Mouse (Mus musculus) hematopoietic stem cell, adult 5-6 weeks (primary cell): ENCODE data around the gene Tbc1d4. TPM values are rescaled to one million over a fixed set of nuclear protein-coding genes. Genes with fewer than 3 reads are reported as not detected.

ENCODE experiments used
- ATAC-seq, 2 experiments: fragments of 125-278 bp in 1 of 2; replicated peaks in 1 of 2; 2 replicates each; pipeline ENCODE4 v1.8.0; 2016 to 2017; ENCODE audit warnings: inconsistent platforms in 2 of 2, mild to moderate bottlenecking in 2 of 2, moderate number of reproducible peaks in 2 of 2, low read depth in 1 of 2, moderate TSS enrichment in 1 of 2; ENCODE audit not compliant: low FRiP score in 2 of 2, poor library complexity in 2 of 2, severe bottlenecking in 2 of 2, insufficient read depth in 1 of 2, low TSS enrichment in 1 of 2
- total RNA-seq: library from RNA; stranded (forward); fragments of 172-1452, 232-1000 nt; gene quantifications from 2 replicates; pipeline ENCODE4 v1.2.3, GENCODE M21; 2017

The Tbc1d4 gene
- total RNA-seq, 1 experiment from 2014 or later = 23.2 TPM

DNA sequence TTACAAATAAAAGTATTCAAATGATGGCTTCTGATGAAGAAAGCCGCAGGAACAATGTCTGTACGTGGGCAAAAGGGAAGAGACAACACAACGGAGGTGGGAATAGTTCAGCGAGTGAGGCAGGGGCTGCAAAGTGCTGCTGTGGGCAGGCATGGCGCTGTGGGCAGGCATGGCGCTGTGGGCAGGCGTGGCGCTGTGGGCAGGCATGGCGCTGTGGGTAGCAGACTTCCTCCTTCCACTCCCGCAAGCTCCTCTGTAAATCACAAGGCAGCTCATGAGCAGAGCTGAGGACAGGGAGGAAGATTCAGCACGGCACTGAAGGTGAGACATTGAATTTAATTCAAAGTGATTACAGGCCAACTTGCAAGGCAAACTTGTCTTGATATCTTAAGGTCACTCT lies 93.0 kb downstream of the Tbc1d4 start:
- peak in 1 of 2 experiments; percentile 27; a peak in 1 of 4 replicates for ATAC-seq

DNA sequence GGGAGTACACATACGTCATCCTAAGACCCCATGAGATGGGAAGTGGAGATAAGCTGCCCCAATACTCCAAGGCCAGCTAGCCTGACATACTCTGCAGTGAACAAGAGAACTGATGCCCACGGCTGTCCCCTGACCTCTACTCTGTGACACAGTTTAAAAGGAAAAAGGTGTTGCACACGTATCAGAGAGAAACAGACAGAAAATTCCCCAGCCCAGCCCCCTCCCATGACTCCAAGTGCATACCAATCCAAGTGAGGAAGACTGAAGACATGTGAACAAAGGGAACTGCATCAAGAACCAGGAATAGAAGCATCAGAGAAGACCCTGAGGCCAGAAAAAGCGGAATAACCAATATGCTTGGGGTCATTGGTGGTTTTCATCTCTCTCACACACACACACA lies 93.7 kb downstream of the Tbc1d4 start:
- ATAC-seq = no peak

DNA sequence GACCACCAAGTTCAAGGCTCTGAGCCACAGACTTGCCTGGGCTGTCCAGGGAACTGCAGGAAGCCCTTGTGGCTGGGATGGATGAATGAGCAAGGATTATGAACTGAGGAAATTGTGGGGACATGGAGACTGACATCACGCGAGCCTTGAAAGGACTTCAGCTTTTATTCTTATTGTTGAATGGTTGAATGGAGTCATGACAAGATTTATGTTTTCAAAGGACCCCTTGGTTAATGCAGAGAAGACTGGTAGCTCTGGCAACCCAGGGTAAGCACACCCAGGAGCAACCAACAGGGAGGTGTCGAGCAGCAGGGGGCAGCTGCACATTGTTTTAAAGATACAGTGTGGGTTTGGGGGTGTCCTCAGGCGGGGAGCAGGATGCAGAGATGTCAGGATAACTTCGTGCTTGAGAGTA lies 94.4 kb downstream of the Tbc1d4 start:
- no peak for ATAC-seq

DNA sequence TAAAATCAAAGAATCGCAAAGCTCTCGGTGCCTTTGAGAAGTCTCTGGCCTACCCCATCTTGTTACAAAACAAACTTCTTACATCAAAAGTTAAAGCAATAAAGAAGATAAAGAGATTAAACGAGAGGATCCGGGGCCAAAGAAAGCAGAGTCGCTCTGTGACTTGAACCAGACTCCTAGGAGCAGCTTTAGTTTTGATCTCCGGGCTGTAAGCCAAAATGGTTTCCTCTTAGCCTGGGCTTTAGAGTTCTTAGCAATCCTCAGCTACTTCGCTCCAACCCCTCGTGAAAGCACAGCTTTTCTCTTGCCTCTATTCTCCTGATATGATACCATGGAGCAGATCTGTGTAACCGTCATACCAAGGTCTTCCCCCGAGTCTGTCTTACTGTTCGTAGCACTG lies 95.8 kb downstream of the Tbc1d4 start:
- no peak for ATAC-seq

DNA sequence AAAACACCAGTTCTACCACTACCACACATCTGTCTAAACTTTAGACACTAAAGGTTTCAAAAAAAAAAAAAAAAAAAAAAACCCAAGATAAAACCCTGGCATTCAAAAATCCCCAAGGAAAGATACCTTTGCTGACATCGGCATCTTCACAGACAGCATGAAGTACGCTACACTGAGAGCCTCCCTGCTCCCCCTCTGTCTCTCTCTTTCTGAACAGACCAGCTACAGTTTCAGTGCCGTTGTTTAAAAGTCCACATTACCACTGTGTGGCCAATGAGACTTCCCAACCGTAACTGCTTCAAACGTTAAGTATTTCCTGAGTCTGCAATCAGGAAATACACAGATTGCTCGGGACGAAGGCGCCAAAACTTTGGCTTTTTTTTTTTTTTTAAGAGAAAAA lies 97.6 kb downstream of the Tbc1d4 start:
- ATAC-seq = no peak

DNA sequence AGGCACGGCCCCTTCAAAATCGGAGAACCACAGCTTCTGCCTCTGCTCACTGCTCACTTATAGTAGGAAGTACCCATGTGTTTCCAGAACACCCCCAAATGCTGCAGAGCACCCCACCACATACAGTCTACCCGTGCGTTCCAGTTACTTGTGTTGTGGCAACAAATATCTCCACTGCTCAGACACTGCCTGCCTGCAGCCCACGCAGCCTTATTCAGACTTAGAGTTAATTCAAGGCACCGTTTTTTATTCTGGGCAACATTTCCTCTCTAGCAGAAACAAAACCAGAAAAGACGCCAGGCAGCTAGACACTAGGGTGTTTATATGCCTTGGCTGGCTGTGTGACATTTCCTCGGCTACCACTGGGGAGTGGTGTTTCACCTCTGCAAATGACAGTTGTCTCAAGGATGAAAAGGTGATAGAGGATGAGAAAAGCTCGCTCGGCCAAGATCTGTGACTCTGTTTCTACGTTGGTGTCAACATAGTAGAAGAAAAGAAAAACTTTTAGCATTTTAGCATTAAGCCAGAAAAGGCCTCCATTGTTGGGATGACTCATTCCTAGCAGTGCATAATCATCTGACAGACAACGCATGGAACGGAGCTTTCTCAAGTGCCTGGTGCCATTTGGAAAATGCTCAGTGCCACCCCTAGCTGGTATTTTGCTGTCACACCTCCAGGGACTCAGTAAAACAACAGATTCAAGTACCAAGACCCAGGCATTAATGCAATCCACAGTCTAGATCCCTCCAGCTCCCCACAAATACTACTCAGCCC lies 98.3 kb downstream of the Tbc1d4 start:
- peak; percentile 54 to 60; a peak in 3 of 4 replicates for ATAC-seq

DNA sequence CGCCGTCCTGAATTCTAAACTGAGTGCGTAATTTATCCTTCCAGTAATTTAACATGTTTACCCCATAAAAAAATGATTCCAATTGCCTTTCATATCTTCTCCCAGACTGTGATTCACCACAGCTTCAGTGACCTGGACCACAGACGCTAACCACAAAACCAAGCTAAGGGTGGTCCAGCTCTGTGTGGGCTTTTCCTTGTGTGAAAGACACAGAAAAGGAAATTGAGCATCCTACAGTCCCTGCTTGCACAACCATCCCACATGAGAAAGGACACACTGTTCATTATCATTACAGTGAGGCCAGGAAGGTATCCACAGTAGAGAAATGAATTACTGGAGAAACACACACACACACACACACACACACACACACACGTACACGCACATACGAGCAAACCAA lies 99.2 kb downstream of the Tbc1d4 start:
- ATAC-seq = no peak

DNA sequence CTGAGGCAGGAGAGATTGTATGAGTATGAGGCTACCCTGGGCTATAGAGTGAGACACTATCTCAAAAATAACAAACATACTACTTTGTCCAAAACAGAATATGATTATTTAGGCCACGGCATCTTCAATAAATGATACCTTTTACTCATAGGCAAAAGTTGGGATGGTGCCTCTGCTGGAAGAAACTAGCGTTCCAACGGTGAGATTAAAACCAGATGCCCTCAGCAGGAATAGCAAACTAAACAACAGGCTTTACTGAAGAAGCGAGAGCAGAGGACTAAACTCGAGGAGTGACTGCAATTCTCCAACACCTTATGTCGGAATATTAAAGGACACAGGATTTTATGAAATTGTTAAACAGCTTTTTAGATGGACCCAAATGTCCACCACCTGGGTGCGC lies 101.0 kb downstream of the Tbc1d4 start:
- ATAC-seq = no peak

DNA sequence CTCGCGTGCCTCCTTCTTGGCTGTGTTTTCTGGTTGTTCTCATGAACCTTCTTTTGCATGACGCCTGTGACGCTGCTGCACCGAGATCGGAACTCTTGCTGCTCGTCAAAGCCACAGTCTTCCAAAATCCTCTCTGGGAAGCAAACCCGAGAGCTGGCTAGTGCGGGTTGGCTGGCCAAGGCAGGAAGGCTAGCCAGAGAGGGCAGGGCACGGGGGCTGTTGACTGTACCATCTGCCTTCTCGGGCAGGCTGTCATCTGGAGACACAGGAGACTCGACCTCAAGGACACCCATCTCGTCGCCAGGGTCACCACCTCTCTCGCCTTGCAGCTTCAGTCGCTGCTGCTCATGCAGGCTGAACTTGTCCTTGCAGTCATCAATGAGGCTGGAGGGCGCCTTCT lies 101.8 kb downstream of the Tbc1d4 start:
- ATAC-seq = no peak

DNA sequence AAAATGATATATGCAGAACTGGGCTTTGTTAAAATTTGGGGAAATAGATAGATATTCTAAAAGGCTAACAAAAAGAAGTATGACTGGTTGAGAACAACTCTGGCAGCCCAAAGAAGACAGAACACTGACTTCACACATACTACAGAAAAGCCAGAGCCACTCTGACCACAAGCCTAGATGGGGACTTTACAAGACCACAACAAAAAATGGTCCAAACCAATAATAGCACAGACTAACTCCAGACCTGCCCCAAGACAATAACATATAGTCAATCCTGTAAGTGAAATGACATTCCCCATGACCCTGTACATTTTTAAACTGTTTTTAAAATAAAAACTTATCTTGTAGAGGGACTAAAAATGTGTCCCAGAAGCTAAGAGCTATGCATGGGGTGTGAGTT lies 103.2 kb downstream of the Tbc1d4 start:
- ATAC-seq = no peak

DNA sequence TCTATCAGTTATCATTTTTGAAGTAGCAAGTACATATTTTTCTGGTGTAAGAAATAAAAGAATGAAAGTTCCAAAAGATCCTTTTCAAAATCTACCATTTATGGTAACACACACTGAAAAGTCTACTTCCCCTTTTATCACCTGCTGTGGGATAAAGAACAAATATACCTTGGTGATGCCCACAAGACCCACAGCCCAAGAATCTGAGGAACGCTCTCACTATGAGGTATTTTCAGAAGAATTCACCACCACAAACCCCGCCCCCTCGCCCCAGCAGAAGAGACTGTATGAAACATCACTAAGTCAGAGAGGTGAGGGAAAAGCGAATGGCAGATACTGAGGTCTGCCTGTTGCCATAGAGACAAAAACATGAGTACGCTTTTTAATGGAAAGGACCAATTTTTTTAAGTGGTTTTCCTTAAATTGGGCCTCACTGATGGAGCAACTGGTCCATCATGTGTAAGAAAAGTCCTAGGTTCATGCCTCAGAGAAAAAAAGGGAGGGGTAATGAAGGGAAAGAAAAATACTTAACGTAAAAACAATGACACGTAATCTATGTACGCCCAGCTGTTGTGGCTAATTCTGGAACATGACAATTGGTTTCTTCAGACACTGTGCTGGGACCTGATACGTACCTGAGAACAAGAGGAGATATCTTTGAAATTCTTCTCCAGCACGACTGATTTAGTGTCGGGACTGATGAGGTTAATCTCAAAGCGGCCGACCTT lies 104.4 kb downstream of the Tbc1d4 start:
- peak; percentile 63 to 75 for ATAC-seq

DNA sequence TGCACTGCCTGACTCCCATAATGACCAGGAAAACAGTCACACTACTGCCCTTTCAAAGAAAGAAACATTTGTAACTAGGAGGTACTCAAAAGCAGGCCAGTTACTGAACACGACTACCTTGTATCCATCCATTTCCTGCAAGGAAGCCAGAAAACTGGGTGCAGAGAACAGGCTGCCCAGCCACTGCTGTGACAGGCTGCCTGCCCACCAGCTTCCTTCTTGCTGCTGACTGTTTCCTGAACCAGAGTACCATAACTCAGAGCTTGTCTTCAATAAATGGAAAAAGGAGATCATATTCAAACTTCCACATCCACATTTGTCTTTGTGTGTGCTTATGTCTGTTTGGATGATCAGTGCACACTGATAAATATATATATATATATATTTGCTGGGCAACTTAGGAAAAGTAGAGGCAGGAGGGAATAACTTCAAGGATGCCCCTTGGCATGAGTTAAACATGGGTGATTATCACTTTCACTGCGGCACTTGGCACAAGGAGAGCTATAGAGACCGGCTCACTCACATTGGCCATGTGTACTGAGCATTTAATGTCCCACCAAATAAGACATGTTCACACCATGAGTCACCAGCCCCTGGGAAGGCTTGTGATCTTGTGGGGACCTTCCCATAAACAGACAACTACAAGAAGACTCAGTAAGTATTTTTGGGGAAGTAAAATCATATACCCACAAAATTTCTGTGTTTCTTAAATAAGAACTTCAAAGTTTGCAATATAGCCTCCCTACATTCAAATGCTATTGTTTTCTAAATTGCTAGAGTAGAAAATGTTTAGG lies 105.6 kb downstream of the Tbc1d4 start:
- peak; percentile 72 to 86 for ATAC-seq

DNA sequence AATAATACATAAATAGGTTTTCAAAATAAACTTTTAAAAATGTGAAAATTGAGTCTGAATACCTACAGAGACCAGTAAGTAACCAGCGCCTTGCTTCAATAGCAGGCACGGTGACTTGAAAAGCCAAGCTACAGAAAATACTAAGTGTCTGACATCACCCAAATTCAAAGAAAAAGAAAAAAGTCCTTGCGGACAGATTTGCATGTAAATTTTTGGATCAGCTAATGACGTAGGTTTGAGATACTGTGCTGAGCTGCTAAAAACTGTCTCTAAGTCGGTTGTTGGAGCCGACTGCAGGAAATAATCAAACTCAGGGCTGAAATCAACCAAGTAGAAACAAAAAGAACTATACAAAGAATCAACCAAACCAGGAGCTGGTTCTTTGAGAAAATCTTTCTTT lies 107.1 kb downstream of the Tbc1d4 start:
- ATAC-seq = no peak

DNA sequence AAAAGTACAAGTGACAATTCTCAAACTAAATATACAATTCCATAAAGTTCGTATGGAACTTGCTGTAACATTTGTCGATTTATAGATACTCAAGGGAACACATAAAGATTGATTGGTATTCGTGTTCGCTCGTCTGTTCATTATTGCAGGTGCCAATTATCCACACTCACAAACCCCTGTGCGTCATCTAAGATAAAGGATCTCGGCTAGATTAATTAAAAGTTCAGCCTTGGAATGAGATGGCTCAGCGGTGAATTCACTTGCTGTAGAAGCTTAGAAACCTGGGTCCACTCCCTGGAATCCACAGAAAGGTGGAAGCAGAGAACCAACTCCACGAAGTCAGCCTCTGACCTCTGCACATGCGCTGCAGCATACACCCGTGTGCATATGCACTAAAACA lies 107.5 kb downstream of the Tbc1d4 start:
- ATAC-seq = no peak

DNA sequence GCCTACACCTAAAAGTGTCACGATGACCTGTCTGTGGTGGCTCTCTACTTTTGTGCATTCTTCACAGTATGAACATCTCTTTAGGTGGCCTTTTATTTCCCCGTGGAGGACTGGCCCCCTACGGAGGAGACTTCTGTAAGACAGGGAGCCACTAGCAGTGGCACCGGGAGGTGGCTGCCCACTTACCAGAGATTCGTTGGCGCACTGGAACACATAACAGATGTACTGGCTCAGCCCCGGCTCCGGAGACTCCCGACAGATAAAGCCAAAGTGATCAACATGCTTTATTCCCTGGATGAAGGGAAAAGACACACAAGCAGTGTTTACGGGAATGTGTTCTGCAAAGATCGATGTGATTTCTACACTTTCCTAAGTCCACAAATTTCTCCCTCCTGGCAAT lies 108.2 kb downstream of the Tbc1d4 start:
- ATAC-seq = no peak

DNA sequence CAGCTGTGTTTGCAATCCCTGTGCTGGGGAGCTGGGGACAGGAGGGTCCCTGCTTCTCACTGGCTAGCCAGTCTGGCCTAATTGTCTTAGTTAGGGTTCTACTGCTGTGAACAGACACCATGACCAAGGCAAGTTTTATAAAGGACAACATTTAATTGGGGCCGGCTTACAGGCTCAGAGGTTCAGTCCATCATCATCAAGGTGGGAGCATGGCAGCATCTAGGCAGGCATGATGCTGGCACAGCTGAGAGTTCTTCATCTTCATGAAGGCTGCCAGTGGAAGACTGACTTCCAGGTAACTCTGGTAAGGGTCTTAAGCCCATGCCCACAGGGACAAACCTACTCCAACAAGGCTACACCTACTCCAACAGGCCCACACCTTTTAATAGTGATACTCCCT lies 109.2 kb downstream of the Tbc1d4 start:
- no peak for ATAC-seq

DNA sequence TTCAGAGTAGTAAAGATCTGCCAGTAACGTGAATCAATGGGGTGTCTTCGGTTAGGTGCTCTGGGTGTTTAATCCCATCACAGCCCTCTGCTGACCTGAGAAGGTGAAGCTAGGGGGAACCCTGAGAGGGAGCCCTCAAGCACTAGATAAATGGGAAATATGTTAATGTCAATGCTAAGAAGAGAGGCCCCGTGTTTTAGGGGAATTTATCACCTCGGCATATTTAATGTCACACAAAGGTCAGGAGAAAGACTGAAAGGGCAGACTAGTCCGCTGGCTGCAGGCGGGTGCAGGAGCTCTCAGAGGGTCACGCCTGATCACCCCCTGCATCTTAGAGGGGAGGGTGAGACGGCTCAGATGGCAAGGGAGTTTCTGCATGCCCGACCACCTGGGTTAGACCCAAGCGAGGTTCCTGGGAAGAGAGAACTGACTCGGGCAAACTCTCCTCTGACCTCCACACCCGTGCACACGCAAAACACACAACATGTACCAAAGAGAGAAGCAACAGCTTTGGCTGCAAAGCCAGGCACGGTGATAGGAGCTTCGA lies 120.7 kb downstream of the Tbc1d4 start:
- ATAC-seq = no peak

DNA sequence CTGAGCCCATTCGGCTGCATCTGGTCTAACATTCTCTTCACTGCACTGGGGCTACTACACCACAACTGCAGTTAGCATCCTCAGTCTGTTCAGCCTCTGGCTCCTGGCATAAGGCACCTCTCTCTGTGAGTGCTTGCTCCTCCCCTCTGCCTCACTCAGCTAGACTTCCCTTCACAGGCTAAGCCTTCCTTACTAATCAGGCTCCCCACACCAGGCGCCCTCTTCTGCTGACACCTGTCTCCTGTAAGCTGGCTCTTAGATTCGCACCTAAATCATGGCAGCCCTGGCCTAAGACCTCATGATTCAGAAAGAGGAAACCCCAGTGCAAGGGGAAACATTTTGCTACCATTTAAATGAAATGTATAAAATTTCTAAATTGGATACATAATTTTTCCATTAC lies 122.4 kb downstream of the Tbc1d4 start:
- no peak for ATAC-seq
